Mouse (Mus musculus) heart, postnatal 0 days (tissue): ENCODE data around the gene Foxe1. TPM values are rescaled to one million over a fixed set of nuclear protein-coding genes. Genes with fewer than 3 reads are reported as not detected.

Source experiments
- ATAC-seq: fragments of 200-750 bp; cut with Nextera tagmentation; 2 replicates; pipeline ENCODE4 v1.8.0; 2017; ENCODE audit warnings: low read depth, moderate number of reproducible peaks, moderate library complexity; ENCODE audit not compliant: insufficient read depth
- DNase-seq: peaks from one replicate; pipeline ENCODE4 v3.0.0-alpha.2; 2016; ENCODE audit warnings: low spot score
- H3K27ac ChIP-seq: fragments of 300-500 bp; sonication (generic); 2 replicates; pipeline ENCODE4 v1.5.1; 2014; ENCODE audit warnings: low read depth, mild to moderate bottlenecking
- H3K27me3 ChIP-seq: fragments of 300-500 bp; sonication (generic); 2 replicates; pipeline ENCODE4 v1.6.1; 2014; ENCODE audit warnings: low read length, mixed read lengths; ENCODE audit not compliant: control insufficient read depth, insufficient read depth
- H3K36me3 ChIP-seq: fragments of 300-500 bp; sonication (generic); replicated peaks from 2 replicates; pipeline ENCODE4 v1.6.1; 2014; ENCODE audit warnings: low read length, mixed read lengths; ENCODE audit not compliant: control insufficient read depth, insufficient read depth
- H3K4me1 ChIP-seq: fragments of 300-500 bp; sonication (generic); 2 replicates; pipeline ENCODE4 v1.6.1; 2014; ENCODE audit warnings: antibody characterized with exemption; ENCODE audit not compliant: control insufficient read depth, insufficient read depth
- H3K4me2 ChIP-seq: fragments of 300-500 bp; sonication (generic); 2 replicates; pipeline ENCODE4 v1.6.1; 2014; ENCODE audit warnings: low read depth, mild to moderate bottlenecking, low read length, moderate library complexity
- H3K4me3 ChIP-seq: fragments of 300-500 bp; sonication (generic); 2 replicates; pipeline ENCODE4 v1.5.1; 2014; ENCODE audit warnings: low read depth, low read length
- H3K9ac ChIP-seq: fragments of 300-500 bp; sonication (generic); replicated peaks from 2 replicates; pipeline ENCODE4 v1.6.1; 2014; ENCODE audit warnings: low read depth, low read length, mixed read lengths
- H3K9me3 ChIP-seq: fragments of 300-500 bp; sonication (generic); replicated peaks from 2 replicates; pipeline ENCODE4 v1.6.1; 2016; ENCODE audit warnings: low read length; ENCODE audit not compliant: control insufficient read depth
- CTCF ChIP-seq: IDR thresholded peaks from 2 replicates; pipeline ENCODE4 v1.5.1; 2016; ENCODE audit warnings: antibody characterized with exemption, control low read depth, low read depth
- EP300 ChIP-seq: IDR thresholded peaks from 2 replicates; pipeline ENCODE4 v1.6.1; 2016; ENCODE audit warnings: antibody characterized with exemption, low read depth
- WGBS: fragments of 180-500 bp; shearing (Covaris S2); extraction: QIAGEN DNeasy Blood & Tissue Kit; methylation state at CpG from one replicate; pipeline ENCODE4 v1.1.7; 2014; 5-methylcytosine and 5-hydroxymethylcytosine counted together
- polyA plus RNA-seq: library from polyadenylated mRNA; unstranded; fragments of >200 nt; fragmentation: Nextera tagmentation; extraction: Ambion mirVana; gene quantifications from 2 replicates; pipeline ENCODE4 v1.2.1, GENCODE M21; 2015
- total RNA-seq: library from RNA; depleted of rRNA; stranded (reverse); fragments of >200 nt; gene quantifications from 2 replicates; pipeline ENCODE4 v1.2.3, GENCODE M21; 2014; ENCODE audit warnings: low replicate concordance

Foxe1 gene
- total and polyA plus RNA-seq, 2 experiments from 2014 or later = 0.05 to 1.1 TPM

DNA sequence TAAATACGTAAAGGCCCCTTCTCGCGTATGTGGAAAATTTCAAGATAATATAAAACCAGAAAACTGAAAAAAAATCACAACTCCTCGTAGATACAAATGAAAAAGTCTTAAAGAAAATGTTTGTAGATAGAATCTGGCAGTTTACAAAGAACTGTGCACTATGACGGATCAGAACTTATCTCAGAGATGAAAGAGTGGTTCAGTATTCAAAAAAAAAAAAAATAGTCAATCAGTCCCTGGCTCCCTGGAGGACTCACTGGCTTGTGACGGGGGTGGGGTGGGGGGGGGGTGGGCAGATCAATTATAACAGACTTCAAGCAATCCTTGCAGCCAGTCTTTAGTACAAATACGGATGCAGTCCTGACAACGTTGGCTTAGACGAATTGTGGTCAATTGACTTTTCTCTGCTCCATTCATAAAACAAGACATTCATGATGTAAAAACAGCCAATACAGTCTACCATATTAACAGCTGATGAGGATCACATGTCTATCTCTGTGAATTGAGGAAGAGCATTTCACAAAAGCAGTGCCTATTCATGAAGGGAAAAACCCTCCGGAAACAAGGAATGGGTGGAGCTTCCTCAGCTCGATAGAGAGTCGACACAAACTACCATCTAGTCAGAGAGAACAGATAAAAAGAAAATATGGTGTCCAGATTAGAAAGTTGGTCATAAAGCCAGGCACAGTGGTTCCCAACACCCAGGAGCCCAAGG is 16.3 kb downstream of the Foxe1 start:
- Histone ChIP-seq H3K4me1 (no peaks in the 10 kb centered on the region), H3K27ac (no peak overlapping the region), H3K9me3 (no peaks in the 10 kb centered on the region), H3K4me3 (no peak overlapping the region), H3K27me3 (peaks cover 16% of the 10 kb centered on the region), H3K4me2 (no peak overlapping the region), H3K36me3 (no peaks in the 10 kb centered on the region), H3K9ac (no peak overlapping the region)
- 70% methylated on average over 12 of the region's 12 CpGs for WGBS
- TF ChIP-seq EP300 (no peak), CTCF (no peak)
- no peak for DNase-seq
- ATAC-seq = no peak

DNA sequence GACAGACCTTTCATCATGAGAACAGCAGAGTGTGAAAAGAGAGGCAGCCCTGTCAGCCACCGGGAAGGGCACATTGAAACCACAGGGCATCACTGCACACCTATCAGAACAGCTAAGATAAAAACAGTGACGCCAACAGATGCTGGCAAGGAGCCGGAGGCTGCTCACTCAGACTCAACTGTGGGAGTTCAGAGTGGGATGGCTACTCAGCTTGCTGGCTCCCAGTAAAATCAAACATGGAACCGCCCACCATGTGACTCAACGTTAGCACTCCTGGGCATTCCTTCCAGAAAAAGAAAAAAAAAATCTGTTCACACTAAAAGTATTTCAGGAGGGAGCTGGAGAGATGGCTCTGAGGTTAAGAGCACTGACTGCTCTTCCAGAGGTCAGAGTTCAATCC is 17.8 kb downstream of the Foxe1 start:
- Histone ChIP-seq H3K4me2 (no peak overlapping the region), H3K9me3 (no peaks in the 10 kb centered on the region)

DNA sequence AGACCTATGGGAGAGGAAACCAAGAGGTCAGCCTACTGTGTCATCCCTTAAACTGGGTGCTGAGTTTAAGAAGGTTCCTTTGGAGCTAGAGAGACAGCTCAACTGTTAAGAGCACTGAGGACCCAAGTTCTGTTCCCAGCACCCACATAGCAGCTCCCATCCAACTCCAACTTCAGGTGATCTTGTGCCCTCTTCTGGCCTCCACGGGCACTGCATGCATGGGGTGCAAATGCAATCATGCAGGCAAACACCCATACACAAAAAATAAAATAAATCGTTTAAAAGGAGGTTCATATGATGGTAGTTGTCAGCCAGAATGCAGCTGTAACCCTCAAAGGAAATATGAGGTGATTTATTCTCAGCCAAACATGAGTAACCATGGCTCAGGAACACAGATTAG is 21.0 kb downstream of the Foxe1 start:
- TF ChIP-seq CTCF (peak; percentile 11; the same call in 1 of the 2 replicates), EP300 (no peak)
- Histone ChIP-seq H3K27ac (no peak overlapping the region), H3K36me3 (no peaks in the 10 kb centered on the region), H3K4me3 (no peak overlapping the region), H3K9me3 (no peaks in the 10 kb centered on the region), H3K4me1 (no peaks in the 10 kb centered on the region), H3K27me3 (0 out of 2 replicates have a peak, but pooled peaks cover 7% of the 10 kb centered on the region), H3K9ac (no peak overlapping the region), H3K4me2 (no peak overlapping the region)
- ATAC-seq (no peak), DNase-seq (no peak)
- WGBS = 59% methylated on average over 2 of the region's 2 CpGs

More for the DNA sequence above, 17.8 kb downstream of the Foxe1 start:
- TF ChIP-seq EP300 = no peak
- no peak for TF ChIP-seq CTCF
- H3K4me3 ChIP-seq = no peak overlapping the region
- 0 out of 2 replicates have a peak, but pooled peaks cover 7% of the 10 kb centered on the region for H3K27me3 ChIP-seq
- 24% methylated on average over 5 of the region's 5 CpGs for WGBS
- no peak overlapping the region for H3K27ac ChIP-seq
- H3K9ac ChIP-seq = no peak overlapping the region
- ATAC-seq (peak; percentile 30; the same call in 1 of the 2 replicates), DNase-seq (no peak)
- no peaks in the 10 kb centered on the region for H3K36me3 ChIP-seq
- no peaks in the 10 kb centered on the region for H3K4me1 ChIP-seq

DNA sequence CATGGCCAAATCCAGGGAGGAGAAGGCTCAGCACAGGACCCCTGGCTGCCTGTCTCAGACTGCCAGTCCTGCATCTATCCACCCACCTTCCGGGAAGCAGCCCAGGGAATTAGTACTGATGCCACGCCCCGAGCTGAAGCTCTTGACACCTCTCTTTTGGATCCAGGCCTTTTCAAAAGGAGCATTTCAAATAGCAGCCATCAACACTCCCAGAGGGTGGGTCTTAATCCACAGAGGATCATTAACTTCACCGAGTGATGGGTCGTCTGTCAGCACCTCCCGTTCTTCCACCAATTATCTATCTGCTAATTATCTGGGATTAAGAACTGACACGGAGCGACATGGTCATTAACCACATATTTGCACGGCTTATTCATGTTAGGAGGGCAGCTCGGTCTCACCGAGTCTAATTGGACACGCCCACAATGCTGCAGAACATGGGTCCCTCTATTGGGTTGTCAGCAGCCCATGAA is 24.1 kb downstream of the Foxe1 start:
- Histone ChIP-seq H3K9ac (no peak overlapping the region), H3K4me3 (no peak overlapping the region), H3K4me2 (no peak overlapping the region), H3K27me3 (0 out of 2 replicates have a peak, but pooled peaks cover 11% of the 10 kb centered on the region), H3K27ac (no peak overlapping the region), H3K9me3 (no peaks in the 10 kb centered on the region), H3K4me1 (0 out of 2 replicates have a peak, but pooled peaks cover 4% of the 10 kb centered on the region), H3K36me3 (no peaks in the 10 kb centered on the region)
- WGBS = 10% methylated on average over 12 of the region's 12 CpGs
- TF ChIP-seq EP300 (no peak), CTCF (no peak)
- DNase-seq (no peak), ATAC-seq (no peak)

DNA sequence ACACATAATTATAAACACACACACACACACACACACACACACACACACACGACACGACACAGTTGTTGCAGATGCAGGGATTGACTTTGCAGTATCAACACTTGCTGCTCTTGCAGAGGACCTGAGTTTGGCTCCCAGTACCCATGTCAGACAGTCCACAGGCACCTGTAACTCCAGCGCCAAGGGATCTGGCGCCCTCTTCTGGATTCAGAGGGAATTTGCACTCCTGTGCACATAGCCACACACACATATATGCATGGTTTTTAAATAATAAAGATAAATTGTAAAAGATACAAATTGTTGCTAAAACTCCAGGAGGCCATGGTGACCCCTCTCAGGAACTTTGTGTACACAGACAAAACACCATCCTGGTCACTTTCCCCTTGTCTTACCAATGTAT is 25.7 kb downstream of the Foxe1 start:
- no peaks in the 10 kb centered on the region for H3K9me3 ChIP-seq
- H3K9ac ChIP-seq = no peak overlapping the region
- no peaks in the 10 kb centered on the region for H3K36me3 ChIP-seq
- no peak overlapping the region for H3K4me3 ChIP-seq
- ATAC-seq (no peak), DNase-seq (no peak)
- TF ChIP-seq CTCF (peak; percentile 14; the same call in 1 of the 2 replicates), EP300 (no peak)
- H3K4me1 ChIP-seq = 0 out of 2 replicates have a peak, but pooled peaks cover 4% of the 10 kb centered on the region
- WGBS = 58% methylated on average over 4 of the region's 4 CpGs
- H3K27me3 ChIP-seq = 0 out of 2 replicates have a peak, but pooled peaks cover 11% of the 10 kb centered on the region
- H3K27ac ChIP-seq = no peak overlapping the region
- H3K4me2 ChIP-seq = no peak overlapping the region
